In the genomic region with DNA sequence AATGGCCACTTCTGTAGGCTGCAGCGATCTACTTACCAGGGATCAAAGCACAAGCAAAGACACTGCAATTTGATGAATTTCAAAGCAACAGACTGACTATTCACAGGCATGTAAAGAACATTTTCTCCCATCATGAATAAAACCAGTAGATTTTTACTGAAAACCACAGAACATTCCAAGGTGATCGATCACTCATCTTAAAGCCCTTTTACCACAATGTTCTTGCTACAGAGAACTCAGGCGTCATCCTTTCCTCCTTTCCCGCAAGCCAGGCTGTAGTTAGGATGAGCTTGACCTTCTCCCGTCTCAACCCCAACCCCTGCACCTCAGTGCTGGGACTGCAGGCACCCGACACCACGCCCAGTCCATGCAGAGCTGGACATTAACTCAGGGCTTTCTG, we compare ENCODE assay signal across 21 mouse cellular contexts.
DNase-seq lines count a peak whose midpoint lies in the region; TF ChIP-seq lines count a peak whose summit lies in the region.
"Had no signal": no experiment of that assay in that cellular context is flagged by ENCODE, and none has a peak within 500 bp of the region (broad histone marks: within the 10 kb centered on the region; RNA-seq: fewer than 3 reads in every experiment).

No protein-coding gene starts in this region.

- no peak overlapping the region for H3K4me3 ChIP-seq in embryonic fibroblast, embryonic 13.5 days (ENCODE audit: insufficient read depth, low read length)
- H3K4me3 ChIP-seq in kidney, adult 2 months (ENCODE audit: insufficient read depth, low read depth, low read length) = no peak overlapping the region
- H3K4me3 ChIP-seq: embryonic facial prominence, embryonic 10.5 days; embryonic facial prominence, embryonic 12.5 days; erythroblast, embryonic 14.5 days; forebrain, embryonic 10.5 days; forebrain, embryonic 12.5 days had no signal

- H3K27ac ChIP-seq in embryonic fibroblast, embryonic 13.5 days (ENCODE audit: insufficient read depth, low read length) = peak overlapping the region; percentile 61; the same call in 1 of the 2 replicates
- no peak overlapping the region for H3K27ac ChIP-seq in kidney, adult 2 months (ENCODE audit: insufficient read depth, low read depth, low read length)
- H3K27ac ChIP-seq: embryonic facial prominence, embryonic 10.5 days; embryonic facial prominence, embryonic 12.5 days; forebrain, embryonic 10.5 days; forebrain, embryonic 12.5 days had no signal

- DNase-seq in 3134 (ENCODE audit: extremely low read depth, insufficient read length, low spot score) (peak; percentile 47), NIH3T3 (ENCODE audit: low read depth) (peak; percentile 71)
- DNase-seq in kidney, adult 8-10 months = no peak
- no peak for DNase-seq in kidney, adult 2 months
- DNase-seq: adrenal gland, adult 8-10 months; adrenal gland, postnatal 14 days; adrenal gland, postnatal 36 days; B cell, adult 2 months; cerebellum, adult 11-12 months; cerebellum, adult 2 months; cerebellum, adult 9-10 months; cerebellum, postnatal 10 days; cerebellum, postnatal 25 days had no signal

- H3K27me3 ChIP-seq in kidney, adult 2 months (replicated peaks; ENCODE audit: control insufficient read depth, insufficient read depth, low read length) = no peaks in the 10 kb centered on the region
- H3K27me3 ChIP-seq: CH12.LX; embryonic facial prominence, embryonic 12.5 days; forebrain, embryonic 12.5 days had no signal

- no peak for TF ChIP-seq CTCF in embryonic fibroblast, embryonic 13.5 days (IDR thresholded peaks at IDR 0.05; ENCODE audit: borderline replicate concordance, insufficient read depth, low read length)
- no peak for TF ChIP-seq CTCF in kidney, adult 2 months (conservative IDR thresholded peaks at IDR 0.05; ENCODE audit: insufficient read depth, insufficient read length, low read depth, low read length)

- H3K36me3 ChIP-seq in kidney, adult 2 months (ENCODE audit: control insufficient read depth, insufficient read depth, low read length) = no peaks in the 10 kb centered on the region
- H3K36me3 ChIP-seq: G1E had no signal

- no peak for TF ChIP-seq POLR2A in embryonic fibroblast, embryonic 13.5 days (IDR thresholded peaks at IDR 0.05; ENCODE audit: low read depth, low read length)
- TF ChIP-seq POLR2A in kidney, adult 2 months (IDR thresholded peaks at IDR 0.05; ENCODE audit: low read depth, low read length) = no peak

- peaks cover 4% of the 10 kb centered on the region for H3K4me1 ChIP-seq in embryonic fibroblast, embryonic 13.5 days (ENCODE audit: control insufficient read depth, insufficient read depth, low read length)
- H3K4me1 ChIP-seq in kidney, adult 2 months (ENCODE audit: control insufficient read depth, insufficient read depth, low read length) = no peaks in the 10 kb centered on the region
- H3K4me1 ChIP-seq: embryonic facial prominence, embryonic 10.5 days; embryonic facial prominence, embryonic 12.5 days; forebrain, embryonic 10.5 days; forebrain, embryonic 12.5 days had no signal

- 91% methylated on average over 7 of the region's 7 CpGs for WGBS in kidney, adult 2 months

Comparison
In these comparisons a context has a peak if more than half of its experiments do, and no peak if none do; other contexts are left out.
1. DNase-seq: peak in 3134 (single experiment) and NIH3T3 (single experiment); none in kidney, adult 8-10 months (0 of 2) and kidney, adult 2 months (single experiment).